16 mouse cellular contexts compared by ENCODE assay signal in genomic region chr11:88430292-88430691, GRCm38 (mm10).
DNase-seq lines count a peak whose midpoint lies in the region; ATAC-seq lines count a peak whose summit lies in the region.
"Had no signal": no experiment of that assay in that cellular context is flagged by ENCODE, and none has a peak within 500 bp of the region (broad histone marks: within the 10 kb centered on the region; RNA-seq: fewer than 3 reads in every experiment).

No protein-coding gene starts in this region.

- DNase-seq in hindbrain, embryonic 10.5 days (ENCODE audit: low spot score): no peak
- DNase-seq in thymus, postnatal 0 days (ENCODE audit: low spot score): peak; percentile 64
- no peak for DNase-seq in thymus, postnatal 36 days
- DNase-seq in midbrain, embryonic 14.5 days: no peak
- DNase-seq in cerebellum, adult 9-11 months: no peak
- no peak for DNase-seq in cerebellum, postnatal 25 days
- DNase-seq in embryo, embryonic 10.5 days (ENCODE audit: low spot score): no peak
- DNase-seq: adrenal gland, postnatal 14 days; cerebellum, postnatal 14 days; gastrocnemius, postnatal 14 days; kidney, adult 11 months; kidney, postnatal 10 days; liver, postnatal 0 days; lung, postnatal 4 days had no signal

- H3K9ac ChIP-seq in hindbrain, embryonic 16.5 days (ENCODE audit: low read depth, low read length): no peak overlapping the region
- H3K9ac ChIP-seq in midbrain, embryonic 14.5 days (replicated peaks; ENCODE audit: low read length): no peak overlapping the region
- H3K9ac ChIP-seq: liver, postnatal 0 days had no signal

- no peak for ATAC-seq in hindbrain, embryonic 16.5 days
- ATAC-seq in midbrain, embryonic 14.5 days (ENCODE audit: low FRiP score, low TSS enrichment): no peak
- ATAC-seq: liver, postnatal 0 days had no signal

- H3K27me3 ChIP-seq in hindbrain, embryonic 10.5 days (ENCODE audit: insufficient read depth, poor library complexity, severe bottlenecking): no peaks in the 10 kb centered on the region
- H3K27me3 ChIP-seq in hindbrain, embryonic 16.5 days (replicated peaks; ENCODE audit: control insufficient read depth, insufficient read depth, low read length): no peaks in the 10 kb centered on the region
- no peaks in the 10 kb centered on the region for H3K27me3 ChIP-seq in midbrain, embryonic 14.5 days (ENCODE audit: control insufficient read depth, insufficient read depth, low read length)

- no peak overlapping the region for H3K4me3 ChIP-seq in hindbrain, embryonic 10.5 days
- H3K4me3 ChIP-seq in hindbrain, embryonic 16.5 days (ENCODE audit: low read length): no peak overlapping the region
- H3K4me3 ChIP-seq in midbrain, embryonic 14.5 days (replicated peaks; ENCODE audit: low read depth, low read length): no peak overlapping the region

- no peak overlapping the region for H3K4me2 ChIP-seq in hindbrain, embryonic 16.5 days (ENCODE audit: low read length)
- no peak overlapping the region for H3K4me2 ChIP-seq in midbrain, embryonic 14.5 days (ENCODE audit: low read length)
- H3K4me2 ChIP-seq: heart, embryonic 11.5 days had no signal

- H3K9me3 ChIP-seq in hindbrain, embryonic 10.5 days: no peaks in the 10 kb centered on the region
- no peaks in the 10 kb centered on the region for H3K9me3 ChIP-seq in hindbrain, embryonic 16.5 days (ENCODE audit: control insufficient read depth, low read length)
- no peaks in the 10 kb centered on the region for H3K9me3 ChIP-seq in midbrain, embryonic 14.5 days (ENCODE audit: control insufficient read depth, low read length)

- H3K4me1 ChIP-seq in hindbrain, embryonic 10.5 days (replicated peaks): peaks cover 47% of the 10 kb centered on the region
- H3K4me1 ChIP-seq in hindbrain, embryonic 16.5 days (ENCODE audit: control insufficient read depth, insufficient read depth, low read depth, low read length): peaks cover 35% of the 10 kb centered on the region
- H3K4me1 ChIP-seq in midbrain, embryonic 14.5 days (ENCODE audit: control insufficient read depth, insufficient read depth, low read length): peaks cover 47% of the 10 kb centered on the region

- WGBS in hindbrain, embryonic 10.5 days: 95% methylated on average over 8 of the region's 8 CpGs
- 84% methylated on average over 8 of the region's 8 CpGs for WGBS in hindbrain, embryonic 16.5 days
- 92% methylated on average over 8 of the region's 8 CpGs for WGBS in midbrain, embryonic 14.5 days

- peak overlapping the region; percentile 59 for H3K27ac ChIP-seq in hindbrain, embryonic 10.5 days
- H3K27ac ChIP-seq in hindbrain, embryonic 16.5 days (ENCODE audit: low read depth, low read length): no peak overlapping the region; the same call in 1 of the 2 replicates
- H3K27ac ChIP-seq in midbrain, embryonic 14.5 days (replicated peaks; ENCODE audit: low read depth, low read length): peak overlapping the region; percentile 81

- peaks cover 32% of the 10 kb centered on the region for H3K36me3 ChIP-seq in hindbrain, embryonic 10.5 days
- H3K36me3 ChIP-seq in hindbrain, embryonic 16.5 days (ENCODE audit: control insufficient read depth, insufficient read depth, low read length): no peaks in the 10 kb centered on the region
- H3K36me3 ChIP-seq in midbrain, embryonic 14.5 days (ENCODE audit: control insufficient read depth, insufficient read depth, low read length): no peaks in the 10 kb centered on the region
